Mouse (Mus musculus) thymus, postnatal 0 days (tissue): ENCODE results near the gene Zfp260. TPM values are rescaled to one million over a fixed set of nuclear protein-coding genes. Genes with fewer than 3 reads are reported as not detected.
"Not testable (repeated sequence)": the region's sequence is repeated elsewhere in the genome, so short reads cannot be mapped to it uniquely, and the experiment has no call there.

Experiments used
- DNase-seq: peaks from one replicate; pipeline ENCODE4 v3.0.0-alpha.2; 2015; ENCODE audit warnings: low spot score
- polyA plus RNA-seq: library from polyadenylated mRNA; unstranded; fragments of >200 nt; fragmentation: Nextera tagmentation; extraction: Ambion mirVana; gene quantifications from 2 replicates; pipeline ENCODE4 v1.2.1, GENCODE M21; 2015

Zfp260 gene
- 59.0 and 59.7 TPM in 2 replicates for polyA plus RNA-seq

- peak; percentile 93 for DNase-seq
Measured at GRCm38 (mm10) chr7:30094646-30095429, at the start of gene Zfp260. Gene Zfp260, plus strand, starts transcription at chr7:30094777.

- no peak for DNase-seq
Measured at GRCm38 (mm10) chr7:30048126-30048525, 46.5 kb upstream of the Zfp260 start.

- DNase-seq: peak; percentile 91
Measured at GRCm38 (mm10) chr7:30050882-30051548, 43.6 kb upstream of the Zfp260 start, which contains the start of gene Zfp14. Gene Zfp14, minus strand, starts transcription at chr7:30051380.

GRCm38 (mm10) chr7:30053591-30053990 is 41.0 kb upstream of the Zfp260 start:
- no peak for DNase-seq

GRCm38 (mm10) chr7:30060341-30060740 is 34.2 kb upstream of the Zfp260 start:
- no peak for DNase-seq

GRCm38 (mm10) chr7:30062478-30062877 is 32.1 kb upstream of the Zfp260 start:
- DNase-seq: peak; percentile 24

GRCm38 (mm10) chr7:30064622-30065021 is 30.0 kb upstream of the Zfp260 start:
- DNase-seq: no peak

- DNase-seq: peak; percentile 94
Measured at GRCm38 (mm10) chr7:30072146-30073028, 22.2 kb upstream of the Zfp260 start, which contains the start of gene Zfp82. Gene Zfp82, minus strand, starts transcription at chr7:30072900.

GRCm38 (mm10) chr7:30086524-30086923 is 8.1 kb upstream of the Zfp260 start:
- no peak for DNase-seq

- DNase-seq: no peak
Measured at GRCm38 (mm10) chr7:30089405-30089804, 5.2 kb upstream of the Zfp260 start.

GRCm38 (mm10) chr7:30090092-30090969 is 4.2 kb upstream of the Zfp260 start, which contains the start of the genes Gm26920 and Zfp566:
Gene Gm26920, minus strand, starts transcription at chr7:30090410.
Gene Zfp566, minus strand, starts transcription at chr7:30090527.
- DNase-seq: peak; percentile 98

- peak; percentile 67 for DNase-seq
Measured at GRCm38 (mm10) chr7:30090970-30091585, 3.5 kb upstream of the Zfp260 start.

- DNase-seq: no peak
Measured at GRCm38 (mm10) chr7:30092666-30093065, 1.9 kb upstream of the Zfp260 start.

- DNase-seq: no peak
Measured at GRCm38 (mm10) chr7:30093918-30094415, 610 bp upstream of the Zfp260 start.

- no peak for DNase-seq
Measured at GRCm38 (mm10) chr7:30095551-30096125, 1.1 kb downstream of the Zfp260 start.

- DNase-seq: peak; percentile 58
Measured at GRCm38 (mm10) chr7:30099297-30099696, 4.7 kb downstream of the Zfp260 start.

GRCm38 (mm10) chr7:30116076-30116475 is 21.5 kb downstream of the Zfp260 start:
- DNase-seq: no peak

- DNase-seq: not testable (repeated sequence)
Measured at GRCm38 (mm10) chr7:30117935-30118334, 23.4 kb downstream of the Zfp260 start.
